Mouse (Mus musculus) CD8-positive naive resting alpha-beta T cell, adult 57 days (primary cell): ENCODE measurements around the gene Gm11756. TPM values are rescaled to one million over a fixed set of nuclear protein-coding genes. Genes with fewer than 3 reads are reported as not detected.

ENCODE experiments used
- total RNA-seq: library from RNA; stranded (reverse); gene quantifications from one replicate; pipeline ENCODE4 v1.2.4, GENCODE M21; 2023

Gene Gm11756
- total RNA-seq, result not detected

DNA sequence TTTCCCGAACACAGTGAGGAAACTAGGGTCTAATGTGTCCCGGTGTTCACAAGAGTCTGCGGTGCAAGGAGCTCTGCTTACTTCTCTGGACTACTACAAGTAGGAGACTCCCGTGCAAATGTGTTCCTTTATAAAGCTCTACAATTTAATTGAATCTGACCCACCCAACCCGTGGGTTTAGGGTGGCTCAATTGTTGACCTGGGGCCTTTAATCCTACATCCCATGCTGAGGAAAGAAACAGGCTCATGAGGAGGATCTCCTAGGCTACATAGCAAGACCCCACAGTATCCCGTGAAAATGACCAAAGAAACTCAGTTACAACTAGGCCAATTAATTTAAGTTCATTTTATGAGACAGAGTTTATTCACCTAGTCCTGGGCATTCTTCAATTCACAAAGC, at the start of gene Gm11756:
TSS of gene Gm11756 (minus strand) at position 101 of the 400 bp plus-strand sequence.

DNA sequence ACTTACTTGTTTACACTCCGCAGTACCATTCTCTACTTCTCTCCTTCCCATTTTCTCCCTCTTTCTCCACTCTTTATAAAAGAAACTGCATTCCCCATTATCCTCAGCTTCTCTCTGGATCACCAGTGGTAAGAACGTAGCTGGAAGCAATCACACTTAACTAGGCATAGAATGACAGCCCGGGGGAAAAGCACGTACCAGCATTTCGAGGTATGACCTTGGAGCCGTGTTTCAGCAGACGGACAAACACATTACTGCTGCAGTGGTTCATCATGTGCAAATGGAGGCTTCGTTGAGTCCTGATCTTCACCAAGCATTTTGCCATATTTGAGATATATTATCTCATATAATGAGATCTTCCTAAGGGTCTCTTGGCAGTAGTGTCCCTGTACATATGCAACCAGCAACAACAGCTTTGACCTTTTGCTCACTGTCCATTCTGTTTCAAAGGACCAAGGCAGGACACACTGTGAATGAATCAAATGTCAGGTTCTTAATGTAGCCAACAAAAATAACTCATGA, 29.9 kb upstream of the Gm11756 start, which contains the start of gene 2310002L09Rik:
TSS of gene 2310002L09Rik (minus strand) at position 472 of the 522 bp plus-strand sequence.

DNA sequence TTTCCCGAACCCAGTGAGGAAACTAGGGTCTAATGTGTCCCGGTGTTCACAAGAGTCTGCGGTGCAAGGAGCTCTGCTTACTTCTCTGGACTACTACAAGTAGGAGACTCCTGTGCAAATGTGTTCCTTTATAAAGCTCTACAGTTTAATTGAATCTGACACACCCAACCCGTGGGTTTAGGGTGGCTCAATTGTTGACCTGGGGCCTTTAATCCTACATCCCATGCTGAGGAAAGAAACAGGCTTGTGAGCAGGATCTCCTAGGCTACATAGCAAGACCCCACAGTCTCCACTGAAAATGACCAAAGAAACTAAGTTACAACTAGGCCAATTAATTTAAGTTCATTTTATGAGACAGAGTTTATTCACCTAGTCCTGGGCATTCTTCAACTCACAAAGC, 14.7 kb downstream of the Gm11756 start, which contains the start of gene Gm13871:
TSS of gene Gm13871 (minus strand) at position 101 of the 400 bp plus-strand sequence.

DNA sequence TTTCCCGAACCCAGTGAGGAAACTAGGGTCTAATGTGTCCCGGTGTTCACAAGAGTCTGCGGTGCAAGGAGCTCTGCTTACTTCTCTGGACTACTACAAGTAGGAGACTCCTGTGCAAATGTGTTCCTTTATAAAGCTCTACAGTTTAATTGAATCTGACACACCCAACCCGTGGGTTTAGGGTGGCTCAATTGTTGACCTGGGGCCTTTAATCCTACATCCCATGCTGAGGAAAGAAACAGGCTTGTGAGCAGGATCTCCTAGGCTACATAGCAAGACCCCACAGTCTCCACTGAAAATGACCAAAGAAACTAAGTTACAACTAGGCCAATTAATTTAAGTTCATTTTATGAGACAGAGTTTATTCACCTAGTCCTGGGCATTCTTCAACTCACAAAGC, 29.5 kb downstream of the Gm11756 start, which contains the start of gene Gm11757:
TSS of gene Gm11757 (minus strand) at position 101 of the 400 bp plus-strand sequence.

DNA sequence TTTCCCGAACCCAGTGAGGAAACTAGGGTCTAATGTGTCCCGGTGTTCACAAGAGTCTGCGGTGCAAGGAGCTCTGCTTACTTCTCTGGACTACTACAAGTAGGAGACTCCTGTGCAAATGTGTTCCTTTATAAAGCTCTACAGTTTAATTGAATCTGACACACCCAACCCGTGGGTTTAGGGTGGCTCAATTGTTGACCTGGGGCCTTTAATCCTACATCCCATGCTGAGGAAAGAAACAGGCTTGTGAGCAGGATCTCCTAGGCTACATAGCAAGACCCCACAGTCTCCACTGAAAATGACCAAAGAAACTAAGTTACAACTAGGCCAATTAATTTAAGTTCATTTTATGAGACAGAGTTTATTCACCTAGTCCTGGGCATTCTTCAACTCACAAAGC, 44.4 kb downstream of the Gm11756 start, which contains the start of gene Gm11758:
TSS of gene Gm11758 (minus strand) at position 101 of the 400 bp plus-strand sequence.

Other genes starting within 250 kb of the Gm11756 start
- not detected for gene Gm428, start 237.2 kb downstream of the Gm11756 start, total RNA-seq
- not detected for gene Rasef, start 129.8 kb downstream of the Gm11756 start, total RNA-seq
- gene Gm11758, start 44.5 kb downstream of the Gm11756 start, total RNA-seq, result not detected
- not detected for gene Gm11757, start 29.6 kb downstream of the Gm11756 start, total RNA-seq
- gene Gm13871, start 14.8 kb downstream of the Gm11756 start, total RNA-seq, result not detected
- not detected for gene 2310002L09Rik, start 30.1 kb upstream of the Gm11756 start, total RNA-seq
- not detected for gene Frmd3, start 92.7 kb upstream of the Gm11756 start, total RNA-seq